Mouse (Mus musculus): ENCODE measurements around the gene Brd2.
"Not testable (repeated sequence)": the region's sequence is repeated elsewhere in the genome, so short reads cannot be mapped to it uniquely, and the experiment has no call there.

Gene Brd2

GRCm38 (mm10) chr17:34122188-34122984, at the start of gene Brd2:
Gene Brd2 (minus strand): TSS chr17:34122634.
- peak; percentile 94 for DNase-seq (ENCODE audit: low read depth, low spot score)

GRCm38 (mm10) chr17:34170877-34171498, 48.6 kb upstream of the Brd2 start:
- peak; percentile 53 for DNase-seq (ENCODE audit: low read depth, low spot score)

- DNase-seq (ENCODE audit: low read depth, low spot score) = no peak
Measured at GRCm38 (mm10) chr17:34170487-34170876, 48.0 kb upstream of the Brd2 start.

- no peak for DNase-seq (ENCODE audit: low read depth, low spot score)
Measured at GRCm38 (mm10) chr17:34169279-34169678, 46.8 kb upstream of the Brd2 start.

GRCm38 (mm10) chr17:34165033-34165730, 42.7 kb upstream of the Brd2 start:
- DNase-seq (ENCODE audit: low read depth, low spot score) = no peak

- no peak for DNase-seq (ENCODE audit: low read depth, low spot score)
Measured at GRCm38 (mm10) chr17:34164202-34164895, 41.9 kb upstream of the Brd2 start.

GRCm38 (mm10) chr17:34155534-34155933, 33.1 kb upstream of the Brd2 start:
- DNase-seq (ENCODE audit: low read depth, low spot score) = no peak

- peak; percentile 39 for DNase-seq (ENCODE audit: low read depth, low spot score)
Measured at GRCm38 (mm10) chr17:34152923-34153322, 30.5 kb upstream of the Brd2 start, which contains the start of gene H2-DMb1. Gene H2-DMb1 (plus strand): TSS chr17:34153072.

GRCm38 (mm10) chr17:34144960-34145371, 22.5 kb upstream of the Brd2 start:
- DNase-seq (ENCODE audit: low read depth, low spot score) = no peak

GRCm38 (mm10) chr17:34144221-34144620, 21.8 kb upstream of the Brd2 start:
- not testable (repeated sequence) for DNase-seq (ENCODE audit: low read depth, low spot score)

- no peak for DNase-seq (ENCODE audit: low read depth, low spot score)
Measured at GRCm38 (mm10) chr17:34143461-34143860, 21.0 kb upstream of the Brd2 start.

- no peak for DNase-seq (ENCODE audit: low read depth, low spot score)
Measured at GRCm38 (mm10) chr17:34143033-34143432, 20.6 kb upstream of the Brd2 start, which contains the start of gene H2-DMb2. Gene H2-DMb2 (plus strand): TSS chr17:34143307.

GRCm38 (mm10) chr17:34142456-34143010, 20.1 kb upstream of the Brd2 start:
- no peak for DNase-seq (ENCODE audit: low read depth, low spot score)

GRCm38 (mm10) chr17:34141448-34141847, 19.0 kb upstream of the Brd2 start:
- DNase-seq (ENCODE audit: low read depth, low spot score) = no peak

- DNase-seq (ENCODE audit: low read depth, low spot score) = no peak
Measured at GRCm38 (mm10) chr17:34140240-34140639, 17.8 kb upstream of the Brd2 start.

- no peak for DNase-seq (ENCODE audit: low read depth, low spot score)
Measured at GRCm38 (mm10) chr17:34139416-34139815, 17.0 kb upstream of the Brd2 start.

GRCm38 (mm10) chr17:34138655-34139054, 16.2 kb upstream of the Brd2 start:
- DNase-seq (ENCODE audit: low read depth, low spot score) = no peak

GRCm38 (mm10) chr17:34137601-34138000, 15.2 kb upstream of the Brd2 start:
- DNase-seq (ENCODE audit: low read depth, low spot score) = no peak

GRCm38 (mm10) chr17:34135297-34136224, 13.1 kb upstream of the Brd2 start:
- DNase-seq (ENCODE audit: low read depth, low spot score) = peak; percentile 84

GRCm38 (mm10) chr17:34134451-34134850, 12.0 kb upstream of the Brd2 start:
- no peak for DNase-seq (ENCODE audit: low read depth, low spot score)

All from retina, adult 2 months (tissue).